Mouse (Mus musculus) forebrain, embryonic 10.5 days (tissue): ENCODE measurements around the gene Unc13c. TPM values are rescaled to one million over a fixed set of nuclear protein-coding genes. Genes with fewer than 3 reads are reported as not detected.

Source experiments
- DNase-seq: peaks from one replicate; pipeline ENCODE4 v3.0.0-alpha.2; 2017; ENCODE audit warnings: low spot score; ENCODE audit errors: extremely low spot score
- H3K27ac ChIP-seq: fragments of 300-500 bp; sonication (generic); 2 replicates; pipeline ENCODE4 v1.5.1; 2016; ENCODE audit warnings: mild to moderate bottlenecking
- H3K27me3 ChIP-seq: fragments of 300-500 bp; sonication (generic); 2 replicates; pipeline ENCODE4 v1.6.1; 2016; ENCODE audit warnings: mild to moderate bottlenecking; ENCODE audit not compliant: poor library complexity, severe bottlenecking
- H3K36me3 ChIP-seq: fragments of 300-500 bp; sonication (generic); replicated peaks from 2 replicates; pipeline ENCODE4 v1.6.1; 2016; ENCODE audit warnings: mild to moderate bottlenecking, moderate library complexity
- H3K4me1 ChIP-seq: fragments of 300-500 bp; sonication (generic); 2 replicates; pipeline ENCODE4 v1.6.1; 2016
- H3K4me3 ChIP-seq: fragments of 300-500 bp; sonication (generic); 2 replicates; pipeline ENCODE4 v1.5.1; 2016; ENCODE audit warnings: mild to moderate bottlenecking, moderate library complexity
- H3K9me3 ChIP-seq: fragments of 300-500 bp; sonication (generic); 2 replicates; pipeline ENCODE4 v1.6.1; 2016; ENCODE audit warnings: mild to moderate bottlenecking, moderate library complexity
- WGBS: fragments of 180-500 bp; shearing (Covaris S2); methylation state at CpG from one replicate; pipeline ENCODE4 v1.1.7; 2016; 5-methylcytosine and 5-hydroxymethylcytosine counted together
- polyA plus RNA-seq: library from polyadenylated mRNA; unstranded; fragments of >200 nt; fragmentation: Nextera tagmentation; extraction: Ambion mirVana; gene quantifications from 2 replicates; pipeline ENCODE4 v1.2.1, GENCODE M21; 2016

Gene Unc13c
- polyA plus RNA-seq, 1 experiment from 2014 or later = 0.07 TPM

DNA sequence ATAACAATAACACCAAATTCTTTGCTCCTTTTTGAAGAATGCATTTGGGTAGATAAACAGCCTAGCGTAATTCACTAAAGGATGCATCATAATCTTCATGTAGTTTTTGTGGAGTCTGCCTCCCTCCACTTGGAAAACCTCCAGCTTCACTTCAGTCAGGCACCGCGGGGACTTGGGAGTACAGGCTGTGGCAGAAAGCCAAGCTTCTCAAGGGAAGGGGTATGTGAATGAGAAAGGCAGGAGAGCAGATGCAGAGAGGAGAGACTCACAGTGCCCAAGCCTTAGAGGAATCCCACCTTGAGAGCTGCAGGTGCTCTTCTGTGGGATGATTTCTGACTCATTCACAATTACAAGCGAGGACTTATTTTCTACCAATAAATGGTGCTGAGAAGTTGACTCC lies 33.9 kb downstream of the Unc13c start:
- Histone ChIP-seq H3K9me3 (no peaks in the 10 kb centered on the region), H3K36me3 (no peaks in the 10 kb centered on the region), H3K27ac (no peak overlapping the region), H3K27me3 (no peaks in the 10 kb centered on the region), H3K4me3 (no peak overlapping the region), H3K4me1 (no peaks in the 10 kb centered on the region)
- DNase-seq = no peak
- 95% methylated on average over 4 of the region's 4 CpGs for WGBS

DNA sequence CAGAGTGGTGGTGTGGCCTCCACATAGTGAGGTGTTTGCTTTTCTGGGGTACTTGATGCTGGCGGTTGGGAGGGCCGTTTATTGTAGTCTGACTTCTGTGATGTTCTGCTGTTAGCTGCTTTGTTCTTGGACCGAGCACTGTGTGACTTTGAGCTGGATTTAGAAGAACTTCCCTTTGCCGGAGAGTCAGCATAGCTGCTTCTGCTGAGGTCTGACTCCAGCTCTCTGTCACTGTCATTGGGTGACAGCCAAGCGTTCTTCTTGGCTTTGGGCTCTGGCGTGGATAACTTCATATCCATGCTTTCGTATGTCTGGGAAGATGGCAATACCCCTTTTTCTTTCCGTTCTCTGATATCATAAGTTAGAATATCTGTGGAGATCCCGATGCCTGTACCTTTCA lies 36.8 kb downstream of the Unc13c start:
- Histone ChIP-seq H3K4me3 (no peak overlapping the region), H3K4me1 (no peaks in the 10 kb centered on the region), H3K36me3 (no peaks in the 10 kb centered on the region), H3K27me3 (no peaks in the 10 kb centered on the region), H3K9me3 (no peaks in the 10 kb centered on the region), H3K27ac (no peak overlapping the region)
- 95% methylated on average over 9 of the region's 9 CpGs for WGBS
- no peak for DNase-seq

DNA sequence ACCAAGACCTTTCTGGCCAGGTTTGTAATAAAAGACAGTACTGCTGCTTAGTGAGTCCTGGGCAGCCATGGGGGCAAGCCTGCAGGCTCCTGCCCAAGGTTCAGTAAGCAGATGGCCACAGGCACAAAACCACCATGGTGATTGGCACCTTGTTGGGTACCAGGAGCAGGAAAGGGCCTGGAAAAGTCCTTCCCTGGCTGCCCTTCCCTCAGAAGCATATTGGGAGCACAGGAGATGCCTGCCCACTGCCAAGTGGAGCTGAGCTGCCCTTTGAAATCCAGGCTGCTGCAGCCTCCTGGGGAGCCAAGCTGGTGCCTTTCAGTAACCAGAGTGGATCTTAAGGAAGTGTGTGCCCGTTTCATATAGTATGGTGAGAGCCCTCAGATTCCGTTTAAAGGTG lies 41.5 kb downstream of the Unc13c start:
- Histone ChIP-seq H3K4me1 (no peaks in the 10 kb centered on the region), H3K4me3 (no peak overlapping the region), H3K36me3 (no peaks in the 10 kb centered on the region), H3K27me3 (no peaks in the 10 kb centered on the region), H3K9me3 (no peaks in the 10 kb centered on the region), H3K27ac (no peak overlapping the region)
- 63% methylated on average over 2 of the region's 2 CpGs for WGBS
- DNase-seq = no peak

- 91% methylated on average over 11 of the region's 11 CpGs for WGBS
- Histone ChIP-seq H3K4me1 (no peaks in the 10 kb centered on the region), H3K9me3 (no peaks in the 10 kb centered on the region), H3K36me3 (no peaks in the 10 kb centered on the region), H3K27ac (no peak overlapping the region), H3K4me3 (no peak overlapping the region), H3K27me3 (no peaks in the 10 kb centered on the region)
- no peak for DNase-seq
Observed at GRCm38 (mm10) chr9:73922449-73923115, 46.2 kb downstream of the Unc13c start.

DNA sequence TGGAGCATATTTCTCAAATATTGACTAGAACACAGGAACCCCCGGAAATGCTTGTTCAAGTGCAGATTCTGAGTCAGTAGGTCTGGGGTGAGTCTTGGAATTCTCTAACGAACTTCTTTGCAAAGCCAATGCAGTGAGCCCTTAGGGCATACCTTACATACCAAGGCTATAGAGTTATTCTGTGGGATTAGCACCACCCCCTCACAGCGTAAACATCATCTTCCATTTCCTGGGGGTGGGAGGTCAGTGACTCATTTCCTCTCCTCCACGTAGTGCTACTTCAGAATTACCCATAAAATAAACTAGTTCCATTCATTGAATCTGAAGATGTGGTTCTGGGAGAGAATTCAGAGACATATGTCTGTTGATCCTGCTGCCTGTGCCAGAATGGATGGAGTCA lies 62.8 kb downstream of the Unc13c start:
- 77% methylated on average over 4 of the region's 4 CpGs for WGBS
- H3K4me1 ChIP-seq = no peaks in the 10 kb centered on the region
- DNase-seq = no peak
- H3K4me3 ChIP-seq = no peak overlapping the region
- peaks cover 7% of the 10 kb centered on the region for H3K9me3 ChIP-seq
- H3K27me3 ChIP-seq = no peaks in the 10 kb centered on the region
- H3K36me3 ChIP-seq = no peaks in the 10 kb centered on the region
- no peak overlapping the region for H3K27ac ChIP-seq

DNA sequence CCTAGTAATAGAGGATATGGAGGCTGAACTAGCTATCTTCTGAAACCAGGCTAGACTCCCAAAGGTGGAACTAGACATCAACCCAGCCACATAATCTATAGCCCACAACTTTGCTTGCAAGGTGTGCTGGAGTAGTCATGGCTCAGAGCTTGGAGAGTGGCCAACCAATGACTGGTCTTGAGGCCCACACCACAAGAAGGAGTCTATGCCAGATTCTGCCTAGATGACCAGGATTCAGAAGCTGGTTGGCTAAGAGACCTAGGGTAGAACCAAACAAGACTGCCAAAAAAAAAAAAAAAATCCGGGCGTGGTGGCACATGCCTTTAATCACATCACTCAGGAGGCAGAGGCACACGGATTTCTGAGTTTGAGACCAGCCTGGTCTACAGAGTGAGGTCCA lies 70.2 kb downstream of the Unc13c start:
- no peaks in the 10 kb centered on the region for H3K27me3 ChIP-seq
- H3K4me3 ChIP-seq = no peak overlapping the region
- H3K9me3 ChIP-seq = peaks cover 5% of the 10 kb centered on the region
- H3K4me1 ChIP-seq = peaks cover 4% of the 10 kb centered on the region; the same call in 1 of the 2 replicates
- WGBS = 90% methylated on average over 3 of the region's 3 CpGs
- DNase-seq = no peak
- H3K36me3 ChIP-seq = no peaks in the 10 kb centered on the region
- H3K27ac ChIP-seq = no peak overlapping the region

DNA sequence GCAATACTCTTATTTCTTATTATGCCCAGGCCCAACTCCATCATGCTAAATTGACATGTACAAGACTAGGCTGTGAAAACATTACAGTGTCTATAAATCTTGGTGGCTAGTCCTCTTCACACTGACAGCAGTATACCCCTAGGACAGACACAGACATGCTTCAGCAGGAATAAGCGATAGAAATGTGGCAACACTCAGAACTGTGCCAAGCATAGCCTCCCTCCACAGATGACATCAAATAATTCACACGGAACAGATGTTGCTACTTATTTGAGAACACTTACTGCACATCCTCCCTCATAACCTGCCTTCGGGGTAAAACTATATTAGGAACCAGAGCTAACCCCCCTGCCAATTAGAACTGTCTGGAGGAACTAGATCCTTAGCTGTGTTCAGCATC lies 72.6 kb downstream of the Unc13c start:
- WGBS = 93% methylated on average over 3 of the region's 3 CpGs
- Histone ChIP-seq H3K4me1 (peaks cover 4% of the 10 kb centered on the region; the same call in 1 of the 2 replicates), H3K27ac (no peak overlapping the region), H3K27me3 (no peaks in the 10 kb centered on the region), H3K4me3 (no peak overlapping the region), H3K36me3 (no peaks in the 10 kb centered on the region), H3K9me3 (peaks cover 5% of the 10 kb centered on the region)
- DNase-seq = no peak

- Histone ChIP-seq H3K9me3 (no peaks in the 10 kb centered on the region), H3K27me3 (no peaks in the 10 kb centered on the region), H3K4me3 (no peak overlapping the region), H3K4me1 (no peaks in the 10 kb centered on the region), H3K27ac (no peak overlapping the region), H3K36me3 (no peaks in the 10 kb centered on the region)
- no peak for DNase-seq
- WGBS = 100% methylated on average over 1 of the region's 1 CpGs
Observed at GRCm38 (mm10) chr9:73883587-73883986, 85.2 kb downstream of the Unc13c start.

- H3K27ac ChIP-seq = no peak overlapping the region
- H3K36me3 ChIP-seq = no peaks in the 10 kb centered on the region
- no peaks in the 10 kb centered on the region for H3K27me3 ChIP-seq
- no peaks in the 10 kb centered on the region for H3K4me1 ChIP-seq
- no peaks in the 10 kb centered on the region for H3K9me3 ChIP-seq
- 91% methylated on average over 1 of the region's 1 CpGs for WGBS
- no peak for DNase-seq
- H3K4me3 ChIP-seq = no peak overlapping the region
Observed at GRCm38 (mm10) chr9:73883143-73883542, 85.6 kb downstream of the Unc13c start.

GRCm38 (mm10) chr9:73882393-73882919 lies 86.3 kb downstream of the Unc13c start:
- Histone ChIP-seq H3K4me3 (no peak overlapping the region), H3K27ac (no peak overlapping the region), H3K4me1 (no peaks in the 10 kb centered on the region), H3K27me3 (no peaks in the 10 kb centered on the region), H3K9me3 (no peaks in the 10 kb centered on the region), H3K36me3 (no peaks in the 10 kb centered on the region)
- no peak for DNase-seq
- WGBS = 80% methylated on average over 5 of the region's 5 CpGs

DNA sequence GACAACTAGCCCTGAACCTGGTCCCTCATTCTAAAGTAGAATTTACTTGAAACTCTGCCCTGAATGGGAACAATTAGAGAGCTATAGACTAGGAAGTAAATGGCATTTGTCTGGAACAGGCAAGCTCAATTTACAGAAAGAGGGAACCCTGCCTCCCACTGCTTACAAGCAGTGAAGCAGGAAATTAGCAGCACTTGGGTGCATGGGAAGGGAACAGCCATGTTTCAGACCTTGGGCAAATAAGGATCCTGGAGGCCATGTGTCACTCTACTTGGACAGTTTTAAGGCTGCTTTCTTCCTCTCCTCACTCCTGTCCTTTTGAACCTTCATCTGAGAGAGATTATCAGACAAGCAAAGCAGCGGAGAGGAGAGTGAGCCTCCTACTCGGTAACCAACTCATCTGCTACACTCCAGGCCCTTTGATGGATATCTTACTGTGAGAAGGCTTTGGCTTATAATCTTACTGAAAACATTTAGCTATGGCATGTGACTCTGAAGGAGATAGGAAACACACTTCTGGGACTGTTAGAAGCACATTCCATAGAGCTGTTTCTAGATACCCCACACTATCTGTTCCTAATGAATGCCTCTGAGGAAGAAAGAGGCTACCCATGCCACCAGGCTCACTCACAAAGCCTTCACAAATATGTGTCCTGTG lies 101.2 kb downstream of the Unc13c start:
- 63% methylated on average over 2 of the region's 2 CpGs for WGBS

GRCm38 (mm10) chr9:73866666-73867065 lies 102.1 kb downstream of the Unc13c start:
- Histone ChIP-seq H3K36me3 (no peaks in the 10 kb centered on the region), H3K27me3 (no peaks in the 10 kb centered on the region), H3K4me3 (no peak overlapping the region), H3K27ac (no peak overlapping the region), H3K9me3 (no peaks in the 10 kb centered on the region), H3K4me1 (0 out of 2 replicates have a peak, but pooled peaks cover 3% of the 10 kb centered on the region)
- no peak for DNase-seq
- 91% methylated on average over 2 of the region's 2 CpGs for WGBS

More for the DNA sequence above, 101.2 kb downstream of the Unc13c start:
- no peaks in the 10 kb centered on the region for H3K9me3 ChIP-seq
- H3K27me3 ChIP-seq = no peaks in the 10 kb centered on the region
- H3K4me1 ChIP-seq = 0 out of 2 replicates have a peak, but pooled peaks cover 3% of the 10 kb centered on the region
- no peak for DNase-seq
- H3K4me3 ChIP-seq = no peak overlapping the region
- no peaks in the 10 kb centered on the region for H3K36me3 ChIP-seq
- H3K27ac ChIP-seq = no peak overlapping the region

DNA sequence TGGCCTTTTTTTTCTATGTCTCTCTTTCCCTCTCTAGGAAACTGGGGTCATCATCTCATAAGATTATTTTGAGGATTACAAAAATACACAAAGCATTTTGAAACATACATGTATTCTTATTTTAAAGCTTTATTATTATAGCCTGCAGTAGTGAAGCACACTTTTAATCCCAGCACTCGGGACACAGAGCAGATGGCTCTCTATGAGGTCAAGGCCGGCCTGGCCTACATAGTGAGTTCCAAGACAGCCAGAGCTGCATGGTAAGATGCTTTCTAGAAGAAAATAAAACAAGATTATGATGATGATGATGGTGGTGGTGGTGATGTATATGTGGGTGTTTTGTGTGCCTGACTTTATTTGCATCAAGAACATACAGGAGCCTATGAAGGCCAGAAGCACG lies 109.3 kb downstream of the Unc13c start:
- no peak overlapping the region for H3K4me3 ChIP-seq
- H3K27me3 ChIP-seq = no peaks in the 10 kb centered on the region
- H3K9me3 ChIP-seq = no peaks in the 10 kb centered on the region
- H3K36me3 ChIP-seq = no peaks in the 10 kb centered on the region
- H3K27ac ChIP-seq = no peak overlapping the region
- no peak for DNase-seq
- no peaks in the 10 kb centered on the region for H3K4me1 ChIP-seq
- WGBS = 91% methylated on average over 3 of the region's 3 CpGs
